Mouse (Mus musculus): ENCODE measurements around the gene H2-M10.6.

Gene H2-M10.6

GRCm38 (mm10) chr17:36843696-36844095 lies 31.7 kb downstream of the H2-M10.6 start:
- DNase-seq = no peak

DNA sequence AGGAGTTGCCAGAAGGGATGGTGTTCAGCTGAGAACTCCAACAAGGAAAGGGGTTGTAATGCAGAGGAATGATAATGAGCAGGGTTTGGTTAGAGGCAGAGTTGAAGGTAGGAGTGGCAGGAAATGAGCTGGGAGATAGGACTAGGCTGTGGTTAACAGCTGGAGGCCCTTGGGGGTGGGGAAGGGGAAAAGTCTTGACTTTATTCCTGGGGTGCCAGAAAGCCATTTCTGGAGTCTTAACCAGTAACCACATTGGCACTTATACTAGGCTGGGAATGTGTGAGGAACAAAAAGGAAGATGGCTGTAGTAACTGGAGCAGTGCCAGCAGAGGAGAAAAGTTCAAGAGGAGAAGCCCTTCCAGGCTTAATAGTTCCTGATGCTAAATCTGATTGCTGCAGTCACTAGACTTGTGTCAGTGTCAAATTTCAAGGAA lies 32.3 kb downstream of the H2-M10.6 start:
- no peak for DNase-seq

- no peak for DNase-seq
Observed at GRCm38 (mm10) chr17:36844725-36845124, 32.8 kb downstream of the H2-M10.6 start.

GRCm38 (mm10) chr17:36848911-36849310 lies 36.9 kb downstream of the H2-M10.6 start:
- DNase-seq = no peak

DNA sequence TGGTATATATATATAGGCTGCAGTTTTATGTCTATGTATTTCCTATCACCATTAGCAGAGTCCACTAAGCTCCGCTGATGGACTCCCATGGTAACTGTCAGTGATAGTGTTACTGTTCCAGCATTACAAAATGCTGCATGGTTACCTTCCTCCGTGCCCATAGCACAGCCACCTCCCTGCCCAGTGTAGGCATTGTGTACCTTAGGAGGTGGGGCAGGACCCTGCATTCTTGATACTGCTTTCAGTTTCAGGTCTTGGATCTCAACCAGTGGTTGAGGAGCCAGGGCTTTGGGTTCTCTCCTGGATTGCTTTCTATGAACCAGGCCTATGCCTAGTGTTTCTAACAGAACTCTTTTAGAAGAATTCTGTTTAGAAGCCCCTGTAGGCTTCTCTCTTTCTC lies 38.0 kb downstream of the H2-M10.6 start:
- no peak for DNase-seq

GRCm38 (mm10) chr17:36851200-36851599 lies 39.2 kb downstream of the H2-M10.6 start:
- no peak for DNase-seq

- DNase-seq = no peak
Observed at GRCm38 (mm10) chr17:36851627-36852026, 39.7 kb downstream of the H2-M10.6 start.

DNA sequence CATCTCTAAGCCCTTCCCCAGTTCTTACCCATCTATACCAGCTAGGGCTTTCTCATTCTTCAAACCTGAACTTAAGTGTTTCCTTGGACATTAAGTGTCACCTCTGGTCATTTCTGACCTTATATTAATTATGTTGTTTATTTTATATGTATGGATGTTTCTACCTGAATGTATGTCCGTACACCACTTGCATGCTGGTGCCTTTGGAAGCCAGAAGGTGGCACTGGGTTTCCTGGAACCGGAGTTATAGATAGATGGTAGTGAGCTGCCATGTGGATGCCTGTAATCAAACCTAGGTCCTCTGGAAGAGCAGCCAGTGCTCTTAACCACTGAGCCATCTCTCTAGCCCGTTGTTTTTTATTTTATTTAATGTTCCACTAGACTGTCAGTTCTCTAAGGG lies 43.5 kb downstream of the H2-M10.6 start:
- no peak for DNase-seq

DNA sequence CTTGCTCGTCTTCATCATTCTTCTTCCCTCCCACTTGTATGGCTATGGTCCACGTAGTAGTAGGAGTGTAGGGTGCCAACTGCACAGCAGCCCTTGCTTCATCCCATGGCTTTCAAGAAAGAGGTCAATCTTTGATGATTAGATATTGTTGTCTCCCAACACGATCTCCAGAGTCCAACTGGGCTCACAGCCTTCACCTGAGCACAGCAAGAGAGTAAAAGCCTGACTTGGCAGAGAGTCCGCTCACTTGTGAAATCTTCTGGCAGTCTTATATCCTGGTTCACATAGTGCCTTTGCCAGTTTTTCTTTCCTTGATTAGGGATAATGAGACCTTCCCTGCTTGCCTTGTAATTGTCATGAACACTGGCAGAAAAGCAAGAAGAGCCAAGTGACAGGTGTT lies 44.3 kb downstream of the H2-M10.6 start:
- no peak for DNase-seq

GRCm38 (mm10) chr17:36858181-36858580 lies 46.2 kb downstream of the H2-M10.6 start:
- DNase-seq = no peak

DNA sequence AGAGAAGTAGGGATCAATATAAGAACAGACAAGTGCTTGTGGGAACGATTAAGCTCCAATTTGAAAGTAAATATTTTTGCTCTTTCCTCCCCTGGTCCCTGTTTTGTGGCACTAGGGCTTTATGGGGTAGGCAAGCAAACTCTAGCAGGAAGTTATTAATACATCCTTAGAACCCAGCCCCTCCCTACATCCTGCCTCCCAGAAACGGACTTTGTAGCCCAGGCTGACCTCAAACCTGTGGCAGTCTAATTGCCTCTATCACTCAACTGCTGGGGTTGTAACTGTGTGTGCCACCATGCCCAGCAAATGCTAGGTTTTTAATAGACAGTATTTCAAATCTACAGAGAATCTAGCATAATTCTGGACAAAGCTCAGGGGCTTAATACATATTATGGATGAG lies 49.7 kb downstream of the H2-M10.6 start:
- no peak for DNase-seq

All from right cerebral cortex, postnatal 14 days (tissue).